In the genomic region with DNA sequence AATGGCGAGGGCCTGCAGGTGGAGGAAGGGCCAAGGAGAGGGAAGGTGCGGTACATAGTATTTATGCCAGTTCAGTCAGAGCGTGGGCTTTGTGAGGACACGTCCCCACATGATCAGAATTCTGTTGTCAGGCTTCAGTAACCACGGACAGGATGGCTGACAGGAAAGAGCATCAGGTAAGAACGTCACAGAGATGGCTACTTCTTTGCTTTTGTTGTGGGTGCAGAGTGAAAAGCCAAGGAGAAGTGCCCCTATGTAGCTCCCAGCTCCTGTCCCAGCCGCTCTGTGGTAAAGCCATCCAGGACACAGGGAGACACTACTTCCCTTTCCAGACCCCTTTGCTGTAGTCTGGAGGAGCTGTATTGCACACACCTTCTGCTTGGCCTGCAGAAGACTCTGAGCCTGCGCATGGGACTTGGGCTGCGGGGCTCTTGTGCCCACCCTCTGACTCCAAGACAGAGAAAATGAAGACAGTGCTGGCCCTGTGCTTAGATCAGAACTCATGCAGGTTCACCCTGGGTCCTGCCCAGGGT, we compare ENCODE assay signal across 14 mouse cellular contexts.
A peak's percentile ranks its signal among the peaks of the same experiment; 100 is the strongest.
DNase-seq lines count a peak whose midpoint lies in the region; ATAC-seq and TF ChIP-seq lines count a peak whose summit lies in the region.
"Had no signal": no experiment of that assay in that cellular context is flagged by ENCODE, and none has a peak within 500 bp of the region (broad histone marks: within the 10 kb centered on the region; RNA-seq: fewer than 3 reads in every experiment).

No protein-coding gene starts in this region.

- TF ChIP-seq CTCF in liver, adult 2 months (IDR thresholded peaks at IDR 0.05; ENCODE audit: low read depth, low read length), result no peak

- H3K36me3 ChIP-seq in liver, adult 2 months (ENCODE audit: control insufficient read depth, insufficient read depth, low read length), result 0 out of 2 replicates have a peak, but pooled peaks cover 4% of the 10 kb centered on the region
- H3K36me3 ChIP-seq in intestine, embryonic 14.5 days (ENCODE audit: control insufficient read depth, insufficient read depth, low read length), result 0 out of 2 replicates have a peak, but pooled peaks cover 8% of the 10 kb centered on the region
- no peaks in the 10 kb centered on the region for H3K36me3 ChIP-seq in midbrain, embryonic 16.5 days (ENCODE audit: control insufficient read depth, insufficient read depth, low read length)
- H3K36me3 ChIP-seq: stomach, embryonic 15.5 days had no signal

- H3K4me2 ChIP-seq in intestine, embryonic 14.5 days (ENCODE audit: low read length), result no peak overlapping the region
- no peak overlapping the region for H3K4me2 ChIP-seq in midbrain, embryonic 16.5 days (ENCODE audit: low read length)
- H3K4me2 ChIP-seq: heart, embryonic 13.5 days; lung, embryonic 15.5 days; stomach, embryonic 15.5 days had no signal

- peak; percentile 37; the same call in 1 of the 2 replicates for ATAC-seq in intestine, embryonic 14.5 days (replicated peaks; ENCODE audit: low FRiP score, low TSS enrichment, low read depth)
- 0 out of 2 replicates have a peak, but pooled peaks have one; percentile 6 for ATAC-seq in megakaryocyte, adult 5-6 weeks (ENCODE audit: poor library complexity, severe bottlenecking)
- ATAC-seq in midbrain, embryonic 16.5 days, result no peak

- H3K27me3 ChIP-seq in liver, adult 2 months (ENCODE audit: control insufficient read depth, insufficient read depth, low read length), result no peaks in the 10 kb centered on the region
- no peaks in the 10 kb centered on the region for H3K27me3 ChIP-seq in intestine, embryonic 14.5 days (replicated peaks; ENCODE audit: control insufficient read depth, insufficient read depth, low read length)
- no peaks in the 10 kb centered on the region for H3K27me3 ChIP-seq in midbrain, embryonic 16.5 days (ENCODE audit: control insufficient read depth, insufficient read depth, low read depth, low read length)
- H3K27me3 ChIP-seq: heart, embryonic 13.5 days; lung, embryonic 15.5 days; stomach, embryonic 15.5 days had no signal

- no peak overlapping the region for H3K4me3 ChIP-seq in liver, adult 2 months (ENCODE audit: insufficient read depth, low read depth, low read length)
- no peak overlapping the region for H3K4me3 ChIP-seq in intestine, embryonic 14.5 days (ENCODE audit: low read depth, low read length)
- H3K4me3 ChIP-seq in midbrain, embryonic 16.5 days (ENCODE audit: low read depth, low read length), result no peak overlapping the region
- H3K4me3 ChIP-seq: erythroblast, embryonic 14.5 days; heart, embryonic 13.5 days; limb, embryonic 10.5 days; lung, embryonic 15.5 days; stomach, embryonic 15.5 days had no signal

- no peaks in the 10 kb centered on the region for H3K9me3 ChIP-seq in intestine, embryonic 14.5 days (ENCODE audit: control insufficient read depth, low read length)
- no peaks in the 10 kb centered on the region for H3K9me3 ChIP-seq in midbrain, embryonic 16.5 days (replicated peaks; ENCODE audit: control insufficient read depth, low read length, poor library complexity, severe bottlenecking)
- H3K9me3 ChIP-seq: heart, embryonic 13.5 days; limb, embryonic 10.5 days; lung, embryonic 15.5 days; stomach, embryonic 15.5 days had no signal

- DNase-seq in heart, adult 11 months, result peak; percentile 84
- DNase-seq in heart, postnatal 4 days, result no peak
- no peak for DNase-seq in liver, adult 2 months (ENCODE audit: extremely low read depth, low read depth, low spot score)
- DNase-seq in liver, result no peak
- DNase-seq in intestine, embryonic 14.5 days (ENCODE audit: low spot score), result no peak
- DNase-seq in lung, postnatal 36 days, result no peak

- H3K4me1 ChIP-seq in liver, adult 2 months (ENCODE audit: control insufficient read depth, insufficient read depth, low read length), result peaks cover 17% of the 10 kb centered on the region
- H3K4me1 ChIP-seq in intestine, embryonic 14.5 days (replicated peaks; ENCODE audit: control insufficient read depth, insufficient read depth, low read length), result peaks cover 7% of the 10 kb centered on the region
- H3K4me1 ChIP-seq in midbrain, embryonic 16.5 days (ENCODE audit: control insufficient read depth, insufficient read depth, low read length), result no peaks in the 10 kb centered on the region; the same call in 1 of the 2 replicates

- H3K79me2 ChIP-seq in liver, adult 2 months (ENCODE audit: control insufficient read depth, insufficient read depth, low read length), result peaks cover 23% of the 10 kb centered on the region; the same call in 1 of the 2 replicates

- TF ChIP-seq POLR2A in liver, adult 2 months (IDR thresholded peaks at IDR 0.05; ENCODE audit: extremely low read depth, insufficient read depth, low read length), result no peak

- H3K27ac ChIP-seq in liver, adult 2 months (replicated peaks; ENCODE audit: insufficient read depth, low read depth, low read length), result peak overlapping the region; percentile 69
- H3K27ac ChIP-seq in intestine, embryonic 14.5 days (ENCODE audit: low read depth), result 0 out of 2 replicates have a peak overlapping the region, but pooled peaks have one; percentile 22
- no peak overlapping the region for H3K27ac ChIP-seq in midbrain, embryonic 16.5 days (ENCODE audit: low read length)
- H3K27ac ChIP-seq: heart, embryonic 13.5 days; limb, embryonic 10.5 days; lung, embryonic 15.5 days; stomach, embryonic 15.5 days had no signal

- 72% methylated on average over 9 of the region's 9 CpGs for WGBS in liver, adult 2 months
- WGBS in intestine, embryonic 14.5 days, result 76% methylated on average over 9 of the region's 9 CpGs
- 82% methylated on average over 9 of the region's 9 CpGs for WGBS in midbrain, embryonic 16.5 days

- 0 out of 2 replicates have a peak overlapping the region, but pooled peaks have one; percentile 16 for H3K9ac ChIP-seq in liver, adult 2 months (ENCODE audit: low read depth, low read length)
- H3K9ac ChIP-seq in intestine, embryonic 14.5 days (ENCODE audit: low read length), result no peak overlapping the region
- no peak overlapping the region for H3K9ac ChIP-seq in midbrain, embryonic 16.5 days (ENCODE audit: low read depth, low read length)
- H3K9ac ChIP-seq: forebrain, postnatal 0 days; heart, embryonic 13.5 days; lung, embryonic 15.5 days; stomach, embryonic 15.5 days had no signal
